Mouse (Mus musculus): ENCODE data around the gene Nexn. TPM values are rescaled to one million over a fixed set of nuclear protein-coding genes. Genes with fewer than 3 reads are reported as not detected.

Nexn gene
- polyA plus RNA-seq, 1 experiment from 2014 or later, result 2.1 TPM

DNA sequence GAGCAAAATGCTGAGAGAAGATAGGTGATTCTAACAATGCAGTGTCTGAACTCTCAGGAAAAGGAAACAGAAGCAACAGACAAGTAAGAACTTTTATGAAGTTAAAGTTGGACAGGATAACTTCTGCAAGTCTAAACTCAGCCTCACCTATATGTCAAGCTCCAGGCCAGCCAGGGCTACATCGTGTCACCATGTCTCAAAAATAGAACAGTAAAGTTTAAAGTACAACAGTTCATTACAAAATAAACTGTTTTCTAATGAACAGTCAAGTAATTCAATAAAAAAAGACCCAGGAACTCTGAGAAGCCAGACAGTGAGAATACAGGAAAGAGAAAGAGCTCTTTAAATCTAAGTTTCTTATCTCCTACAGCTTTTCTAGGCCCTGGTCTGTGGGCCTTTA is 15.7 kb downstream of the Nexn start:
- no peak for ATAC-seq (ENCODE audit: low read depth)
- 86% methylated on average over 1 of the region's 1 CpGs for WGBS
- Histone ChIP-seq H3K27ac (replicated peaks) (no peak overlapping the region), H3K4me3 (no peak overlapping the region), H3K4me1 (replicated peaks) (no peaks in the 10 kb centered on the region), H3K27me3 (no peaks in the 10 kb centered on the region), H3K9me3 (no peaks in the 10 kb centered on the region), H3K9ac (no peak overlapping the region), H3K36me3 (no peaks in the 10 kb centered on the region), H3K4me2 (no peak overlapping the region)

DNA sequence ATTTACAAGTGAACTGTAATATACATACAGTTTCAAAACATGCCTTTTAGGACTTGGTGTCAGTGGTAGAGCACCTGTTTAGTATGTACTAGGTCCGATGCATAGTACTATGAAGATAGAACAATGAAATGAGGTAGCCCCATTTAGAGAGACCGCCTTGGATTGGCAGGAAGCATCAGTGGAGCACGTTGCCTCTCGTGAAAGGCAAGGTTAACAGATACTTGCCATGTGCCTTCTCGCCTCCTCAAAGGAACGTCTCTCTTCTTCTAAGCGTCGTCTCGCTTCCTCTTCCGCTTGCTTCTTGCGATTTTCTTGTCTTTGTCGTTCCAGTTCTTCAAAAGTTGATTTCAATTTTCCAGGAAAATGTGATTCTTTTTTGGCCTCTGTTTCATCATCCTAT is 18.4 kb downstream of the Nexn start:
- ATAC-seq (ENCODE audit: low read depth), result no peak
- WGBS, result 89% methylated on average over 12 of the region's 12 CpGs
- no peak overlapping the region for H3K4me3 ChIP-seq
- no peak overlapping the region for H3K4me2 ChIP-seq
- no peak overlapping the region for H3K27ac ChIP-seq (replicated peaks)
- no peaks in the 10 kb centered on the region for H3K4me1 ChIP-seq (replicated peaks)
- H3K36me3 ChIP-seq, result no peaks in the 10 kb centered on the region
- no peaks in the 10 kb centered on the region for H3K27me3 ChIP-seq
- no peaks in the 10 kb centered on the region for H3K9me3 ChIP-seq
- no peak overlapping the region for H3K9ac ChIP-seq

DNA sequence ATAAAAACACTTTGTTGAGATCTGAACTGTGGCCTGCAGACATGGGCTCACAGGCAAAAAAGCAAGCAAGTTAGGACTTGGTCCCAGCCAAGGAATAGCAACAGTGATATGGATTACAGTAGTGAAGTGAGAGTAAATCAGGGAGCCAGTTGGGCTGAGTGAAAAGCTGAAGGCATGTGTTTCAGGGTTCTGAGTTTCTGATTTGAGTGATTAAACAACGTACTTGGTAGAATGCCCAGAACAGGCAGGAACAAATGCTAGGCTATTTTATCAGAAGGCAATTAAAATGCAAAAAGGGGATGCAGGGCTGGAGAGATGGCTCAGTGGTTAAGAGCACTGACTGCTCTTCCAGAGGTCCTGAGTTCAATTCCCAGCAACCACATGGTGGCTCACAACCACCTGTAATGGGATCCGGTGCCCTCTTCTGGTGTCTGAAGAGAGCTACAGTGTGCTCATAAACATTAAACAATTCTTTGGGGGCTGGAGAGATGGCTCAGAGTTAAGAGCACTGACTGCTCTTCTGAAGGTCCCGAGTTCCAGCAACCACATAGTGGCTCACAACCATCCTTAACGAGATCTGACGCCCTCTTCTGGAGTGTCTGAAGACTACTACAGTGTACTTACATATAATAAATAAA is 20.8 kb downstream of the Nexn start:
- Histone ChIP-seq H3K36me3 (no peaks in the 10 kb centered on the region), H3K4me2 (no peak overlapping the region), H3K4me3 (no peak overlapping the region), H3K4me1 (replicated peaks) (no peaks in the 10 kb centered on the region), H3K27me3 (no peaks in the 10 kb centered on the region), H3K9ac (no peak overlapping the region), H3K9me3 (no peaks in the 10 kb centered on the region), H3K27ac (replicated peaks) (no peak overlapping the region)
- ATAC-seq (ENCODE audit: low read depth), result no peak
- 74% methylated on average over 5 of the region's 5 CpGs for WGBS

DNA sequence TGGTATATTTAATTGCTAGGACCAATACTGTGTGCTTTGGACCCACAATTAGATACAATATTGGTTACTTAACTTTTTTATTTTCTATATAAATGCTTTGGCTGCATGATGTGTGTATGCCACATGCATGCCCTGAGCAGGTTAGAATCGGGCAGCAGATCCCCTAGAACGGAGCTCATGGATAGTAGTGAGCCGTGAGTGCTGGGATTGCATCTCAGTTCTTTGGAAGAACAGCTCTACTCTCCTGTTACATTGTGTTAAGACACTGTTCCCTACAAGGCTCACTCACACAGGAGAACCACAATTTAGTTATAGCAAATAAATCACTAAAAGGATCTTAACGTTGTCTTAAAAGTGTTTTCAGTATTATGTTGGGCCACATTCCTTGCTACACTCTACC is 22.8 kb downstream of the Nexn start:
- H3K9ac ChIP-seq, result no peak overlapping the region
- peaks cover 8% of the 10 kb centered on the region for H3K36me3 ChIP-seq
- H3K27me3 ChIP-seq, result no peaks in the 10 kb centered on the region
- H3K4me2 ChIP-seq, result no peak overlapping the region
- WGBS, result 75% methylated on average over 4 of the region's 4 CpGs
- H3K4me1 ChIP-seq (replicated peaks), result no peaks in the 10 kb centered on the region
- no peak for ATAC-seq (ENCODE audit: low read depth)
- H3K4me3 ChIP-seq, result no peak overlapping the region
- H3K9me3 ChIP-seq, result no peaks in the 10 kb centered on the region
- no peak overlapping the region for H3K27ac ChIP-seq (replicated peaks)

DNA sequence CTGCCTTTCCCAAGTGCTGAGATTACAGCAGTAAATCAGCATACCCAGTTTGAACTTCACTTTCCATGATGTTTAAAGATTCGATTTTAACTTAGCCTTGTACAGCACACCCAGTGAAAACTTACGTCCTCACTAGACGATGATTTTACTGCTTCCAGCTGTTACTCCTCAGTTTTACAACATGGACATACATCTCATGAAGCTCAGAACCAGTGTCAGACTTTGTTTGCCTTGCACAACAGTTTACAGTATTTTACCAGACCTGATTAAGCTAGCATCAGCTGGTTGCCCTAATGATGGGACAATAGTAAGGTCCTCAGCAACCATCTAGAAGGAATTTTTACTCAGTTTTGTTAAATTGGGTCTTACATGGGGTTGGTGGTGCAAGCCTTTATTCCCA is 25.1 kb downstream of the Nexn start:
- Histone ChIP-seq H3K27me3 (no peaks in the 10 kb centered on the region), H3K4me3 (no peak overlapping the region), H3K4me1 (replicated peaks) (no peaks in the 10 kb centered on the region), H3K9ac (no peak overlapping the region), H3K36me3 (peaks cover 20% of the 10 kb centered on the region), H3K4me2 (no peak overlapping the region), H3K9me3 (no peaks in the 10 kb centered on the region), H3K27ac (replicated peaks) (no peak overlapping the region)
- WGBS, result 75% methylated on average over 3 of the region's 3 CpGs
- ATAC-seq (ENCODE audit: low read depth), result no peak

DNA sequence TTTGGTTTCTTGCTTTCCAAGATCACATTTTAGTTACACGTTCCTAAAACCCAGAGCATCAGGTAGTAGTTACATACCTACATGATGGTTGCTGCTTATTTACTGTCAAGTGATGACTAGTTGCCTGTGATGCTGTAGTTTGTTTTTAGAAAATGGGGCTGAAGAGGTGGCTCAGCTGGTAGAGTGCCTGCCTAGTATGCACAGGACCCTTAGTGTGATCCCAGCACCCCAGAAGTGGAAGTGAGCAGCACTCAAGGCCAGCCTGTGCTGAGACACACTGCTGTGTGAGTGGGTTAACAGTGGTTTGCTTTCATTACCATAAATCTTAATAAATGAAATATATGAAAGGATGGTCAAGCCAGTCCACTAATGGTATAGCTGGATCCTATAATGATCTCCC is 26.6 kb downstream of the Nexn start:
- Histone ChIP-seq H3K9me3 (no peaks in the 10 kb centered on the region), H3K9ac (no peak overlapping the region), H3K4me2 (no peak overlapping the region), H3K4me1 (replicated peaks) (no peaks in the 10 kb centered on the region), H3K27me3 (no peaks in the 10 kb centered on the region), H3K27ac (replicated peaks) (no peak overlapping the region), H3K36me3 (peaks cover 29% of the 10 kb centered on the region), H3K4me3 (no peak overlapping the region)
- no peak for ATAC-seq (ENCODE audit: low read depth)
- WGBS, result 91% methylated on average over 1 of the region's 1 CpGs

DNA sequence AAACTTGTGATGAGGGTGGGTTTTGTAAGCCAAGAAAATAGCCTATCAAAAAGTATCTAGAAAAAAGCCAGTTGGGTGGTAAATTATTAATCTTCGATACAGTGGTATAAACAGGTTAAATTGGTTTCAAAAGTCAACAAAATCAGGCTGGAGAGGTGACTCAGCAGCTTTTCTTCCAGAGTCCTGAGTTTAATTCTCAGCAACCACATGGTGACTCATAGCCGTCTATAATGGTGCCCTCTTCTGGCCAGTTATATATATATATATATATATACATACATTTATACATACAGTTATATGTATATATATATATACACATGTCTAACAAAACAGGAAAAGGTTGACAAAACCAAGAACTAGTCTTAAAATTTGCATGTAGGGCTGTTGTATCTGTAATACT is 27.3 kb downstream of the Nexn start:
- Histone ChIP-seq H3K27ac (replicated peaks) (no peak overlapping the region), H3K9me3 (no peaks in the 10 kb centered on the region), H3K4me1 (replicated peaks) (no peaks in the 10 kb centered on the region), H3K4me3 (no peak overlapping the region), H3K27me3 (no peaks in the 10 kb centered on the region), H3K9ac (no peak overlapping the region), H3K4me2 (no peak overlapping the region), H3K36me3 (peaks cover 37% of the 10 kb centered on the region)
- ATAC-seq (ENCODE audit: low read depth), result no peak
- 82% methylated on average over 2 of the region's 2 CpGs for WGBS

DNA sequence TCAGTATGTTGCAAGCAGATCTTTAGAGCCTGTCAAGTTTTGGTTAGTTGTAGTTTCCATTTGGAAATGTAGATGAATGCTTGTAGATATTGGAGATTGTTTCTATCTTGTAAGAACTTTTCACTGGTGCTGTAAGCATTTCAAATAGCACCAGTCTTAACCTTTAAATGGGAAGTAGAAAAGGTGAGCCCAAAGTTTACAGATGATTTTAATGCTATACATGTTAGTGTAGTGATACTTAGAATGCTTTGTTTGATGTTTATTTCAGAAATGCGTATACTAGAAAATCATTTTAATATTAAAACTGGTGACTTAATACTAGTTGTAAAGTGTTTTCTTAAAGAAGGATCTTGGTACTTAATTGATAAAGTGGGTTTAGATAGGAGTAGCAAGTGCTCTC is 30.3 kb downstream of the Nexn start:
- Histone ChIP-seq H3K4me3 (no peak overlapping the region), H3K9ac (no peak overlapping the region), H3K4me2 (no peak overlapping the region), H3K27me3 (no peaks in the 10 kb centered on the region), H3K4me1 (replicated peaks) (no peaks in the 10 kb centered on the region), H3K36me3 (peaks cover 53% of the 10 kb centered on the region), H3K9me3 (no peaks in the 10 kb centered on the region), H3K27ac (replicated peaks) (no peak overlapping the region)
- WGBS, result 92% methylated on average over 1 of the region's 1 CpGs
- ATAC-seq (ENCODE audit: low read depth), result no peak

DNA sequence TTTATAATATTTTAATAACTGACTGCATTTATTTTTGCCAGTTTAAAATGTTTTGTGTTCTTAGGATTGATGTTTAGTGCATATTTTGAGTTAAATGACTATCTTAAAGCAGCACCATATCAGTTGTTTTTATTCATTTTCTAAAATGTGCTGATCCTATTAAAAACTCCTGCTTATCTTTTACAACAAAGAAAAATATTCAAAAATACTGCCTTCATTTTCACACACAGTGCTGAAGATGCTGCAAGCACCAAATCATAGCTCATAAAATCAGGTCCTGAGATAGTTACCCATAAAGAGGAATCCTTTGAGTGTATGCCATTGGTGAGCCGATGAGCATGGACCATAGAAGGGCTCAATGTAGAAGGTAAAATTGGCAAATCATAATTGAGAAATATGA is 30.9 kb downstream of the Nexn start:
- H3K27me3 ChIP-seq, result no peaks in the 10 kb centered on the region
- no peak for ATAC-seq (ENCODE audit: low read depth)
- H3K27ac ChIP-seq (replicated peaks), result no peak overlapping the region
- no peak overlapping the region for H3K4me2 ChIP-seq
- H3K36me3 ChIP-seq, result peaks cover 58% of the 10 kb centered on the region
- no peak overlapping the region for H3K9ac ChIP-seq
- no peaks in the 10 kb centered on the region for H3K4me1 ChIP-seq (replicated peaks)
- 100% methylated on average over 1 of the region's 1 CpGs for WGBS
- no peak overlapping the region for H3K4me3 ChIP-seq
- H3K9me3 ChIP-seq, result no peaks in the 10 kb centered on the region

DNA sequence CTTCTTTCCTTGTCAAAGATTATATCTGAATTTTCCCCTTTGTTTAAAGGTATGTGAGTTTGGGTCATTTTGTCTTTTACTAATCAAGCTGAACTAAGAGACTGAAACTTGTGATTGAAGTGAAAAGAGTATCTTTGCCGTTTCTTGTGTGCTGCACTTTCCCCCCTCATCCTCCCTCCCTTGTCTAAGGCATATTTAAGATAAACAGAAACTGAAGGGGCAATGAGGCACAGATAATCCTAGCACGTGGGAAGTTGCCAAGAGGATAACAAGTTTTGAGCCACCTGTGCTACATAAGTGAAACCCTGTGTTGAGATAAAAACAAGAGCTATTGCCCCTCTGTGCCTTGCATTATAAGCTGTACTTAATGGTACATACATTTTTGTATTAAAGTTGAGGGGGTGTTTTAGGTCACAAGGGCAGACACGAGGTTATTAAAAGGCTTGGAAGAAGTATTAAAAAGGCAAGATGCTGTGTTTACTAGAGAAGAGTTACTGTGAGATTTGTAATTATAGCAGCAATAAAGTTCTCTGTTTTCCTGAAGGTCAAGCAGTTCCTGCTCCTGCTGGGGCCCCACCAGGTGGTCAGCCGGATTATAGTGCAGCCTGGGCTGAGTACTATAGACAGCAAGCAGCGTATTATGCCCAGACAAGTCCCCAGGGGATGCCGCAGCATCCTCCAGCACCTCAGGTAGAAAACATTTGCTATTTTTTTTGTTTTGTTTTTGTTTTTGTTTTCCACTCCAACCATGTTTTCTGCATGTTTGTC is 34.6 kb downstream of the Nexn start:
- no peak for ATAC-seq (ENCODE audit: low read depth)
- no peaks in the 10 kb centered on the region for H3K4me1 ChIP-seq (replicated peaks)
- no peak overlapping the region for H3K27ac ChIP-seq (replicated peaks)
- peaks cover 71% of the 10 kb centered on the region for H3K36me3 ChIP-seq
- no peaks in the 10 kb centered on the region for H3K9me3 ChIP-seq
- no peak overlapping the region for H3K4me2 ChIP-seq
- no peaks in the 10 kb centered on the region for H3K27me3 ChIP-seq
- no peak overlapping the region for H3K9ac ChIP-seq
- 60% methylated on average over 6 of the region's 6 CpGs for WGBS
- no peak overlapping the region for H3K4me3 ChIP-seq

DNA sequence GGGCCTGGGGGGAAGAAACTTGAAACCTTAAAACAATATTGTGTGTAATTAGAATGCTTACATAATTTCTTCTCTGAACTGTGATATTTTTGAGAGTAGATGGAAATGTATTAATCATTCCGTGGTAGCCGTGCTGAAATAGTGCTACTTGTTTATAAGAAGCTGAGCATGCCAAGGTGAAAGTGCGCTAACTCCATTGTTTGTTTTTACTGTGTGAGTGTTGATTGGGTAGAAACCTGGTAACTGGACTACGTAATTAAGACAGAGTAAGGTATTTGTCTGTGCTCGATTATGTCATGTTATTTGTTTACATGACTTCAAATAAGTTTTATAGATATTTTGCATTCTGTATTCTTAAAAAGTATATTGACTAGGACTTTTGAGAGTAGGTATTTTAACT is 36.9 kb downstream of the Nexn start:
- 94% methylated on average over 5 of the region's 5 CpGs for WGBS
- no peaks in the 10 kb centered on the region for H3K9me3 ChIP-seq
- H3K9ac ChIP-seq, result no peak overlapping the region
- H3K4me1 ChIP-seq (replicated peaks), result no peaks in the 10 kb centered on the region
- H3K27ac ChIP-seq (replicated peaks), result no peak overlapping the region
- peaks cover 81% of the 10 kb centered on the region for H3K36me3 ChIP-seq
- no peak overlapping the region for H3K4me3 ChIP-seq
- H3K4me2 ChIP-seq, result no peak overlapping the region
- H3K27me3 ChIP-seq, result no peaks in the 10 kb centered on the region
- no peak for ATAC-seq (ENCODE audit: low read depth)

DNA sequence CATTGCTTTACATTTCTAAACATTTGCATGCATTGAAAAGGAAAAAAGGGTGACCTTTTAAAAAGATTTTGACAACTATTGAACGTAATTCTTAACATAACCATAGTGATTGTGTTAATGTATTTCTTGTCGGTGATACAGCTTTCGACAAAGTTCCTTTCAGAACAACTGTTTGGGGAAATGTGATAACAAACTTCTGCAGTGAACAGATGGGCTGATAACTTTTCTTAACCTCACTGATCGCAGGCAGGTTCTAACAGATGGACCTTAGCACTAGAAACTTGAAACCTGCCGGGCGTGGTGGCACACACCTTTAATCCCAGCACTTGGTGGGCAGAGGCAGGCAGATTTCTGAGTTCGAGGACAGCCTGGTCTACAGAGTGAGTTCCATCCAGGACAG is 37.3 kb downstream of the Nexn start:
- no peak overlapping the region for H3K9ac ChIP-seq
- WGBS, result 95% methylated on average over 7 of the region's 7 CpGs
- peaks cover 81% of the 10 kb centered on the region for H3K36me3 ChIP-seq

DNA sequence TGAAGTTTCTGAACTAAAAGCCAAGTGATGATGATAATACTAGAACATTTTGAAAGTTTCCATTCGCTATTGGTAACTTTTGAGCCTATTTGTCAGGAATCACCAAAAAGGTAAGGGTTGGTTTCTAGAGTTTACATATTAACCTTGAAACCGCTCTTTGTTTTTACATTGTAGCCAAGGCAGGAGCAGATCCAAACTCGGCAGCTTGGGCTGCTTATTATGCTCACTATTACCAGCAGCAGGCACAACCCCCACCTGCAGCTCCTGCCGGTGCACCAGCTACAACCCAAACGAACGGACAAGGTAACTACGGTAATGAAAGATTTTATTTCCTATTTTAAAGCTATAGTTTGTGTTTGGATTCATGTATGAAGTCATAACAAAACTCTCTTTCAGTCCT is 40.2 kb downstream of the Nexn start:
- H3K27ac ChIP-seq (replicated peaks), result no peak overlapping the region
- no peak for ATAC-seq (ENCODE audit: low read depth)
- H3K36me3 ChIP-seq, result peaks cover 91% of the 10 kb centered on the region
- H3K27me3 ChIP-seq, result no peaks in the 10 kb centered on the region
- H3K9me3 ChIP-seq, result no peaks in the 10 kb centered on the region
- no peak overlapping the region for H3K4me2 ChIP-seq
- H3K4me3 ChIP-seq, result no peak overlapping the region
- no peak overlapping the region for H3K9ac ChIP-seq
- no peaks in the 10 kb centered on the region for H3K4me1 ChIP-seq (replicated peaks)
- 94% methylated on average over 7 of the region's 7 CpGs for WGBS

More for the DNA sequence above, 37.3 kb downstream of the Nexn start:
- Histone ChIP-seq H3K27me3 (no peaks in the 10 kb centered on the region), H3K4me2 (no peak overlapping the region), H3K4me1 (replicated peaks) (no peaks in the 10 kb centered on the region), H3K4me3 (no peak overlapping the region), H3K9me3 (no peaks in the 10 kb centered on the region), H3K27ac (replicated peaks) (no peak overlapping the region)
- ATAC-seq (ENCODE audit: low read depth), result no peak

Data from neural tube, embryonic 13.5 days (tissue).